Mouse (Mus musculus): ENCODE measurements around the gene Pnmt. TPM values are rescaled to one million over a fixed set of nuclear protein-coding genes. Genes with fewer than 3 reads are reported as not detected.

Gene Pnmt
- total and polyA plus RNA-seq, 3 experiments = not detected

DNA sequence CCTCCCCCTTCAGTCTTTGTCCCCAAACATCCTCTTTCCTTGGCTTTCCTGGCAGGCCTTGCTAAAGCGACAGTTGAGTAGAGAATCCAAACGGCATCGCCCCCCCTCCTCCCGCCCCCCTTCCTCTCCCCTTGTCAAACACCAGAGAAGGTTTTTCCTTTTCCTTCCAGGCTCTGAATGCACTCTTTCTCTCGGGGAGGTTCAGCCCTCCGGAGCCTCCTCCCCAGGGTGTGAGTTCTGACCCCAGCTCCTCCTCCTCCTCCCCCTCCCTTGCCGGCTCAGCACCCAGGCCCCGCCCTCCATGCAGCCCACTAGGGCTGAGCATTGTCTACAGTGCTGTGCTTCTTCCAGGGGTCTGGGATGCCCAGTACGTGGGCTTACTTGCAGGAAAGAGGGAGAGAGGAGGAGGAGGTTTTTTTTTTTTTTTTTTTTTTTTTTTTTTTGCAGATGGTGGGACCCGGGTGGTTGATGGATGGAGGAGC, 23.1 kb downstream of the Pnmt start:
- H3K27me3 ChIP-seq (ENCODE audit: insufficient read depth, low read length) = peaks cover 40% of the 10 kb centered on the region
- DNase-seq (ENCODE audit: low spot score) = no peak
- H3K9me3 ChIP-seq (replicated peaks) = no peaks in the 10 kb centered on the region
- H3K36me3 ChIP-seq (replicated peaks) = no peaks in the 10 kb centered on the region
- ATAC-seq (ENCODE audit: extremely low read depth, insufficient number of reproducible peaks, low FRiP score, poor library complexity, severe bottlenecking) = no peak
- peaks cover 3% of the 10 kb centered on the region; the same call in 1 of the 2 replicates for H3K4me1 ChIP-seq (ENCODE audit: insufficient read depth, low read depth, low read length)
- H3K4me3 ChIP-seq (ENCODE audit: low read depth, low read length) = no peak overlapping the region
- no peak for TF ChIP-seq GATA1 (IDR thresholded peaks at IDR 0.05; ENCODE audit: borderline replicate concordance, low read length)
- TF ChIP-seq POLR2AphosphoS5 (IDR thresholded peaks at IDR 0.05; ENCODE audit: insufficient replicate concordance, low read depth, low read length) = no peak
- no peak for TF ChIP-seq TAL1 (conservative IDR thresholded peaks at IDR 0.05; ENCODE audit: low read depth, low read length)
- TF ChIP-seq CTCF (IDR thresholded peaks at IDR 0.05; ENCODE audit: low read depth, low read length) = no peak
- TF ChIP-seq GATA2 (IDR thresholded peaks at IDR 0.05; ENCODE audit: borderline replicate concordance, low read depth, low read length) = no peak

DNA sequence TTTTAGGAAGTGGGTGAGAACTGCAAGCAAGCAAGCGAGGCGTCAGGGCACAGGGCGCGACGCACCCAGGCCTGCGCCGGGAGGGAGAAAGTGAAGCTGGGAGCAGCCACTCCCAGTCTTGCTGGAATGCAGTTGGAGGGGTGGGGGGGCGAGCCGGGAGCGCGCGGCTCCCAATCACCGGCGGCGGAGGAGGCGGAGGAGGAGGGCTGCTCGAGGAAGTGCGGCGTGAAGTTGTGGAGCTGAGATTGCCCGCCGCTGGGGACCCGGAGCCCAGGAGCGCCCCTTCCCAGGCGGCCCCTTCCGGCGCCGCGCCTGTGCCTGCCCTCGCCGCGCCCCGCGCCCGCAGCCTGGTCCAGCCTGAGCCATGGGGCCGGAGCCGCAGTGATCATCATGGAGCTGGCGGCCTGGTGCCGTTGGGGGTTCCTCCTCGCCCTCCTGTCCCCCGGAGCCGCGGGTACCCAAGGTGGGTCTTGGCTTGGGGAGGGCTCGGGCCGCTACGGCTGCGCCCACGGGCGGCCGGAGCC, 26.1 kb downstream of the Pnmt start, which contains the start of gene Erbb2:
TSS of gene Erbb2 (plus strand) at position 198 of the 524 bp plus-strand sequence.
- Histone ChIP-seq H3K36me3 (replicated peaks) (no peaks in the 10 kb centered on the region), H3K4me3 (ENCODE audit: low read depth, low read length) (no peak within 1 kb of the TSS), H3K4me1 (ENCODE audit: insufficient read depth, low read depth, low read length) (peaks cover 6% of the 10 kb centered on the region; the same call in 1 of the 2 replicates), H3K27me3 (ENCODE audit: insufficient read depth, low read length) (peaks cover 45% of the 10 kb centered on the region), H3K9me3 (replicated peaks) (no peaks in the 10 kb centered on the region)
- ATAC-seq (ENCODE audit: extremely low read depth, insufficient number of reproducible peaks, low FRiP score, poor library complexity, severe bottlenecking) (no peak), DNase-seq (ENCODE audit: low spot score) (no peak)
- TF ChIP-seq CTCF (IDR thresholded peaks at IDR 0.05; ENCODE audit: low read depth, low read length) (no peak), POLR2AphosphoS5 (IDR thresholded peaks at IDR 0.05; ENCODE audit: insufficient replicate concordance, low read depth, low read length) (no peak), GATA1 (IDR thresholded peaks at IDR 0.05; ENCODE audit: borderline replicate concordance, low read length) (no peak), TAL1 (conservative IDR thresholded peaks at IDR 0.05; ENCODE audit: low read depth, low read length) (no peak), GATA2 (IDR thresholded peaks at IDR 0.05; ENCODE audit: borderline replicate concordance, low read depth, low read length) (no peak)

- no peak for TF ChIP-seq CTCF (IDR thresholded peaks at IDR 0.05; ENCODE audit: low read depth, low read length)
- TF ChIP-seq POLR2AphosphoS5 (IDR thresholded peaks at IDR 0.05; ENCODE audit: insufficient replicate concordance, low read depth, low read length) = no peak
- no peak for TF ChIP-seq GATA1 (IDR thresholded peaks at IDR 0.05; ENCODE audit: borderline replicate concordance, low read length)
- no peak for TF ChIP-seq GATA2 (IDR thresholded peaks at IDR 0.05; ENCODE audit: borderline replicate concordance, low read depth, low read length)
- TF ChIP-seq TAL1 (conservative IDR thresholded peaks at IDR 0.05; ENCODE audit: low read depth, low read length) = no peak
- Histone ChIP-seq H3K36me3 (replicated peaks) (no peaks in the 10 kb centered on the region), H3K9me3 (replicated peaks) (no peaks in the 10 kb centered on the region), H3K27me3 (ENCODE audit: insufficient read depth, low read length) (peaks cover 45% of the 10 kb centered on the region), H3K4me1 (ENCODE audit: insufficient read depth, low read depth, low read length) (peaks cover 6% of the 10 kb centered on the region; the same call in 1 of the 2 replicates), H3K4me3 (ENCODE audit: low read depth, low read length) (no peak overlapping the region)
- DNase-seq (ENCODE audit: low spot score) (no peak), ATAC-seq (ENCODE audit: extremely low read depth, insufficient number of reproducible peaks, low FRiP score, poor library complexity, severe bottlenecking) (no peak)
Measured at GRCm38 (mm10) chr11:98412797-98413301, 26.6 kb downstream of the Pnmt start.

GRCm38 (mm10) chr11:98413731-98414130, 27.5 kb downstream of the Pnmt start:
- TF ChIP-seq TAL1 (conservative IDR thresholded peaks at IDR 0.05; ENCODE audit: low read depth, low read length) (no peak), CTCF (IDR thresholded peaks at IDR 0.05; ENCODE audit: low read depth, low read length) (no peak), GATA1 (IDR thresholded peaks at IDR 0.05; ENCODE audit: borderline replicate concordance, low read length) (no peak), POLR2AphosphoS5 (IDR thresholded peaks at IDR 0.05; ENCODE audit: insufficient replicate concordance, low read depth, low read length) (no peak), GATA2 (IDR thresholded peaks at IDR 0.05; ENCODE audit: borderline replicate concordance, low read depth, low read length) (no peak)
- Histone ChIP-seq H3K27me3 (ENCODE audit: insufficient read depth, low read length) (peaks cover 45% of the 10 kb centered on the region), H3K36me3 (replicated peaks) (no peaks in the 10 kb centered on the region), H3K9me3 (replicated peaks) (no peaks in the 10 kb centered on the region), H3K4me3 (ENCODE audit: low read depth, low read length) (no peak overlapping the region), H3K4me1 (ENCODE audit: insufficient read depth, low read depth, low read length) (peaks cover 6% of the 10 kb centered on the region; the same call in 1 of the 2 replicates)
- DNase-seq (ENCODE audit: low spot score) (no peak), ATAC-seq (ENCODE audit: extremely low read depth, insufficient number of reproducible peaks, low FRiP score, poor library complexity, severe bottlenecking) (no peak)

DNA sequence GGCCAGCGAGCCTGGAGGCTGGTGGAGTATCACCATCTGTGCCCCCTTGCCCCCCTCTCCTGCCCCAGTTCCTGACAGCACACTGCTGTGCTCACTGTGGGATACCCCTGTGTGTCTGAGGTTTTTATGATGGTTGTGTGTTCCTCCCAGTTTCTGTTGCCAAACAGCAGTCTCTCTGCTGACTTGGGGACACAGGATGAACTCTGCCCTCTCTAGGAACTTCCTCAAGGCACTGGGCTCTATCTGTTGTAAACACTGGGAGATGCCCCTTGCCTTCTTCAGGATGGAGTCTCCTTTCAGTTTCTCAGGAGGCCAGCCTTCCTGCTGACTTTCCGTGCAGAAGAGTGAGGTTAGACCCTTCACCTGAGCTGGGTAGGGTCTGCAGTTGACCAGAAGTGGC, 27.9 kb downstream of the Pnmt start:
- peaks cover 50% of the 10 kb centered on the region for H3K27me3 ChIP-seq (ENCODE audit: insufficient read depth, low read length)

GRCm38 (mm10) chr11:98417074-98417473, 30.8 kb downstream of the Pnmt start:
- no peaks in the 10 kb centered on the region for H3K36me3 ChIP-seq (replicated peaks)
- H3K4me1 ChIP-seq (ENCODE audit: insufficient read depth, low read depth, low read length) = peaks cover 6% of the 10 kb centered on the region; the same call in 1 of the 2 replicates
- peaks cover 57% of the 10 kb centered on the region for H3K27me3 ChIP-seq (ENCODE audit: insufficient read depth, low read length)
- ATAC-seq (ENCODE audit: extremely low read depth, insufficient number of reproducible peaks, low FRiP score, poor library complexity, severe bottlenecking) (no peak), DNase-seq (ENCODE audit: low spot score) (no peak)
- TF ChIP-seq GATA2 (IDR thresholded peaks at IDR 0.05; ENCODE audit: borderline replicate concordance, low read depth, low read length) = no peak
- TF ChIP-seq GATA1 (IDR thresholded peaks at IDR 0.05; ENCODE audit: borderline replicate concordance, low read length) = no peak
- TF ChIP-seq TAL1 (conservative IDR thresholded peaks at IDR 0.05; ENCODE audit: low read depth, low read length) = no peak
- no peak for TF ChIP-seq POLR2AphosphoS5 (IDR thresholded peaks at IDR 0.05; ENCODE audit: insufficient replicate concordance, low read depth, low read length)
- TF ChIP-seq CTCF (IDR thresholded peaks at IDR 0.05; ENCODE audit: low read depth, low read length) = no peak
- no peaks in the 10 kb centered on the region for H3K9me3 ChIP-seq (replicated peaks)
- no peak overlapping the region for H3K4me3 ChIP-seq (ENCODE audit: low read depth, low read length)

More for the DNA sequence above, 27.9 kb downstream of the Pnmt start:
- Histone ChIP-seq H3K36me3 (replicated peaks) (no peaks in the 10 kb centered on the region), H3K4me1 (ENCODE audit: insufficient read depth, low read depth, low read length) (peaks cover 6% of the 10 kb centered on the region; the same call in 1 of the 2 replicates), H3K9me3 (replicated peaks) (no peaks in the 10 kb centered on the region), H3K4me3 (ENCODE audit: low read depth, low read length) (no peak overlapping the region)
- TF ChIP-seq POLR2AphosphoS5 (IDR thresholded peaks at IDR 0.05; ENCODE audit: insufficient replicate concordance, low read depth, low read length) = no peak
- DNase-seq (ENCODE audit: low spot score) (no peak), ATAC-seq (ENCODE audit: extremely low read depth, insufficient number of reproducible peaks, low FRiP score, poor library complexity, severe bottlenecking) (no peak)

Data from G1E (cell line).